Mouse (Mus musculus) heart, embryonic 10.5 days (tissue): ENCODE measurements around the gene Vwa8. TPM values are rescaled to one million over a fixed set of nuclear protein-coding genes. Genes with fewer than 3 reads are reported as not detected.

ENCODE experiments used
- DNase-seq: peaks from one replicate; pipeline ENCODE4 v3.0.0-alpha.2; 2017; ENCODE audit warnings: low spot score
- H3K27ac ChIP-seq: fragments of 300-500 bp; sonication (generic); 2 replicates; pipeline ENCODE4 v1.5.1; 2016; ENCODE audit warnings: mild to moderate bottlenecking
- H3K27me3 ChIP-seq: fragments of 300-500 bp; sonication (generic); 2 replicates; pipeline ENCODE4 v1.6.1; 2016; ENCODE audit warnings: mild to moderate bottlenecking; ENCODE audit not compliant: poor library complexity, insufficient read depth, severe bottlenecking
- H3K36me3 ChIP-seq: fragments of 300-500 bp; sonication (generic); 2 replicates; pipeline ENCODE4 v1.6.1; 2016; ENCODE audit warnings: mild to moderate bottlenecking, moderate library complexity
- H3K4me1 ChIP-seq: fragments of 300-500 bp; sonication (generic); 2 replicates; pipeline ENCODE4 v1.6.1; 2016; ENCODE audit warnings: mild to moderate bottlenecking
- H3K4me3 ChIP-seq: fragments of 300-500 bp; sonication (generic); 2 replicates; pipeline ENCODE4 v1.5.1; 2016; ENCODE audit warnings: mild to moderate bottlenecking, moderate library complexity
- H3K9me3 ChIP-seq: fragments of 300-500 bp; sonication (generic); 2 replicates; pipeline ENCODE4 v1.6.1; 2016; ENCODE audit warnings: mild to moderate bottlenecking, moderate library complexity
- WGBS: fragments of 180-500 bp; shearing (Covaris S2); methylation state at CpG from one replicate; pipeline ENCODE4 v1.1.7; 2016; 5-methylcytosine and 5-hydroxymethylcytosine counted together
- polyA plus RNA-seq: library from polyadenylated mRNA; unstranded; fragments of >200 nt; fragmentation: Nextera tagmentation; extraction: Ambion mirVana; gene quantifications from 2 replicates; pipeline ENCODE4 v1.2.1, GENCODE M21; 2016

Gene Vwa8
- polyA plus RNA-seq, 1 experiment from 2014 or later = 12.1 TPM

GRCm38 (mm10) chr14:79239402-79239801 is 390.6 kb downstream of the Vwa8 start:
- Histone ChIP-seq H3K27me3 (0 out of 2 replicates have a peak, but pooled peaks cover 6% of the 10 kb centered on the region), H3K36me3 (0 out of 2 replicates have a peak, but pooled peaks cover 2% of the 10 kb centered on the region), H3K9me3 (no peaks in the 10 kb centered on the region), H3K4me1 (peaks cover 26% of the 10 kb centered on the region), H3K27ac (peak overlapping the region; percentile 67), H3K4me3 (no peak overlapping the region)
- DNase-seq = no peak
- WGBS = 69% methylated on average over 12 of the region's 12 CpGs

- no peak for DNase-seq
- Histone ChIP-seq H3K4me1 (peaks cover 26% of the 10 kb centered on the region), H3K4me3 (no peak overlapping the region), H3K9me3 (no peaks in the 10 kb centered on the region), H3K36me3 (0 out of 2 replicates have a peak, but pooled peaks cover 2% of the 10 kb centered on the region), H3K27ac (no peak overlapping the region), H3K27me3 (0 out of 2 replicates have a peak, but pooled peaks cover 4% of the 10 kb centered on the region)
- 50% methylated on average over 4 of the region's 4 CpGs for WGBS
Observed at GRCm38 (mm10) chr14:79241057-79241570, 392.3 kb downstream of the Vwa8 start.

- no peak overlapping the region for H3K4me3 ChIP-seq
- H3K27me3 ChIP-seq = peaks cover 7% of the 10 kb centered on the region; the same call in 1 of the 2 replicates
- WGBS = 66% methylated on average over 6 of the region's 6 CpGs
- 0 out of 2 replicates have a peak, but pooled peaks cover 2% of the 10 kb centered on the region for H3K36me3 ChIP-seq
- H3K9me3 ChIP-seq = no peaks in the 10 kb centered on the region
- no peak overlapping the region for H3K27ac ChIP-seq
- peak; percentile 66 for DNase-seq
- H3K4me1 ChIP-seq = peaks cover 24% of the 10 kb centered on the region
Observed at GRCm38 (mm10) chr14:79241656-79242385, 393.0 kb downstream of the Vwa8 start.

GRCm38 (mm10) chr14:79242386-79242720 is 393.5 kb downstream of the Vwa8 start:
- peaks cover 11% of the 10 kb centered on the region; the same call in 1 of the 2 replicates for H3K27me3 ChIP-seq
- DNase-seq = peak; percentile 56
- H3K27ac ChIP-seq = no peak overlapping the region

GRCm38 (mm10) chr14:79243038-79243883 is 394.4 kb downstream of the Vwa8 start:
- no peak overlapping the region for H3K27ac ChIP-seq
- peaks cover 26% of the 10 kb centered on the region for H3K4me1 ChIP-seq
- H3K4me3 ChIP-seq = no peak overlapping the region
- H3K27me3 ChIP-seq = peaks cover 11% of the 10 kb centered on the region; the same call in 1 of the 2 replicates
- H3K9me3 ChIP-seq = no peaks in the 10 kb centered on the region
- WGBS = 80% methylated on average over 12 of the region's 12 CpGs
- DNase-seq = no peak
- H3K36me3 ChIP-seq = 0 out of 2 replicates have a peak, but pooled peaks cover 2% of the 10 kb centered on the region

More at GRCm38 (mm10) chr14:79242386-79242720, 393.5 kb downstream of the Vwa8 start:
- Histone ChIP-seq H3K4me3 (no peak overlapping the region), H3K4me1 (peaks cover 23% of the 10 kb centered on the region), H3K36me3 (0 out of 2 replicates have a peak, but pooled peaks cover 2% of the 10 kb centered on the region), H3K9me3 (no peaks in the 10 kb centered on the region)

GRCm38 (mm10) chr14:79244571-79244970 is 395.7 kb downstream of the Vwa8 start:
- peaks cover 26% of the 10 kb centered on the region for H3K4me1 ChIP-seq
- 62% methylated on average over 3 of the region's 3 CpGs for WGBS
- no peak for DNase-seq
- peaks cover 11% of the 10 kb centered on the region; the same call in 1 of the 2 replicates for H3K27me3 ChIP-seq
- H3K4me3 ChIP-seq = no peak overlapping the region
- no peaks in the 10 kb centered on the region for H3K9me3 ChIP-seq
- no peak overlapping the region for H3K27ac ChIP-seq
- 0 out of 2 replicates have a peak, but pooled peaks cover 2% of the 10 kb centered on the region for H3K36me3 ChIP-seq

GRCm38 (mm10) chr14:79251727-79252285 is 403.0 kb downstream of the Vwa8 start:
- Histone ChIP-seq H3K9me3 (no peaks in the 10 kb centered on the region), H3K27me3 (peaks cover 13% of the 10 kb centered on the region; the same call in 1 of the 2 replicates), H3K4me3 (no peak overlapping the region), H3K36me3 (no peaks in the 10 kb centered on the region), H3K27ac (no peak overlapping the region), H3K4me1 (peaks cover 16% of the 10 kb centered on the region)
- no peak for DNase-seq
- WGBS = 78% methylated on average over 5 of the region's 5 CpGs

Other genes with a start within 250 kb of the Vwa8 start
- gene Dgkh, start 116.3 kb upstream of the Vwa8 start, polyA plus RNA-seq = 1.7 and 2.0 TPM in 2 replicates